Mouse (Mus musculus): ENCODE measurements at regions not wholly inside any gene's neighbourhood (a gene's known extent, or its start where the extent isn't known, plus 50 kb on each side); places are given as distances from the start of the nearest gene placed in this dataset.
A peak's percentile ranks its signal among the peaks of the same experiment; 100 is the strongest.

GRCm38 (mm10) chrX:151708055-151708670 lies 92.4 kb upstream of the Huwe1 start:
- peak; percentile 70 for DNase-seq

All from right cerebral cortex, postnatal 14 days (tissue).